ENCODE assay signal across 17 mouse cellular contexts in the genomic region with DNA sequence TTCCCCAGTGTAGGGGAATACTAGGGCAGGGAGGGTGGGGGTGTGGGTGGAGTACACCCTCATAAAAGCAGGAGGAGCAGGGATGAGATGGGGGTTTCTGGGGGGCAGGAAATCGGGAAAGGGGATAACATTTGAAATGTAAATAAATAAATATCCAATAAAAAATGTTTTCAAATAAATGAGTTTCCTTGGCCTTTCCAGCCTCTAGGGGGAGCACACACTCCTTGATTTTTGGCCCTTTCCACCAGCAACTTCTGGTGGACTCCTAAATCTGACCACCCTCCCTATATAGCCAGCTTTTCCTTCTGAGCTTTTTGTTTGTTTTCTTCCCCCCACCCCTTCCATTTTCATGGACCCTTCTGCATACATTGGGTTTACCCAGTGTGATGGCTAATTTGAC. TPM values are rescaled to one million over a fixed set of nuclear protein-coding genes. Genes with fewer than 3 reads are reported as not detected.
DNase-seq lines count a peak whose midpoint lies in the region; ATAC-seq and TF ChIP-seq lines count a peak whose summit lies in the region.
"Had no signal": no experiment of that assay in that cellular context is flagged by ENCODE, and none has a peak within 500 bp of the region (broad histone marks: within the 10 kb centered on the region; RNA-seq: fewer than 3 reads in every experiment).

No protein-coding gene starts in this region.

- H3K4me2 ChIP-seq in kidney, postnatal 0 days (ENCODE audit: low read length), result no peak overlapping the region
- H3K4me2 ChIP-seq in kidney, embryonic 14.5 days (replicated peaks; ENCODE audit: low read depth, low read length), result no peak overlapping the region
- H3K4me2 ChIP-seq: embryonic facial prominence, embryonic 12.5 days; liver, embryonic 13.5 days; midbrain, embryonic 15.5 days; neural tube, embryonic 13.5 days had no signal

- TF ChIP-seq POLR2A in lung, adult 2 months (IDR thresholded peaks at IDR 0.05; ENCODE audit: borderline replicate concordance, extremely low read depth, low read depth, low read length), result no peak

- H3K36me3 ChIP-seq in kidney, postnatal 0 days (ENCODE audit: insufficient read depth, low read length), result no peaks in the 10 kb centered on the region
- no peaks in the 10 kb centered on the region for H3K36me3 ChIP-seq in kidney, embryonic 14.5 days (ENCODE audit: control insufficient read depth, insufficient read depth, low read length)
- H3K36me3 ChIP-seq: embryonic facial prominence, embryonic 12.5 days; G1E; hindbrain, embryonic 10.5 days; limb, embryonic 10.5 days; liver, embryonic 13.5 days; midbrain, embryonic 15.5 days; neural tube, embryonic 13.5 days had no signal

- H3K9me3 ChIP-seq in kidney, postnatal 0 days (replicated peaks; ENCODE audit: low read length), result no peaks in the 10 kb centered on the region
- H3K9me3 ChIP-seq in kidney, embryonic 14.5 days (ENCODE audit: control insufficient read depth, low read length), result no peaks in the 10 kb centered on the region
- H3K9me3 ChIP-seq: embryonic facial prominence, embryonic 12.5 days; G1E; hindbrain, embryonic 10.5 days; limb, embryonic 10.5 days; liver, embryonic 13.5 days; midbrain, embryonic 15.5 days; neural tube, embryonic 13.5 days had no signal

- no peak for DNase-seq in kidney, postnatal 0 days (ENCODE audit: low spot score)
- peak; percentile 1 for DNase-seq in lung, postnatal 36 days
- DNase-seq in lung, adult 2 months, result no peak
- no peak for DNase-seq in Patski (ENCODE audit: low read depth, low spot score)
- DNase-seq in urinary bladder, postnatal 36 days (ENCODE audit: low spot score in 2 of 2), result no peak
- DNase-seq: cerebellum, postnatal 25 days; layer of hippocampus, postnatal 36 days; liver, embryonic 13.5 days had no signal

- no peaks in the 10 kb centered on the region for H3K4me1 ChIP-seq in kidney, postnatal 0 days (replicated peaks; ENCODE audit: insufficient read depth, low read length)
- H3K4me1 ChIP-seq in kidney, embryonic 14.5 days (ENCODE audit: control insufficient read depth, insufficient read depth, low read length), result no peaks in the 10 kb centered on the region
- H3K4me1 ChIP-seq in lung, adult 2 months (ENCODE audit: control insufficient read depth, insufficient read depth, low read length), result no peaks in the 10 kb centered on the region
- H3K4me1 ChIP-seq: embryonic facial prominence, embryonic 12.5 days; hindbrain, embryonic 10.5 days; limb, embryonic 10.5 days; liver, embryonic 13.5 days; midbrain, embryonic 15.5 days; neural tube, embryonic 13.5 days had no signal

- ATAC-seq in kidney, postnatal 0 days (replicated peaks; ENCODE audit: low FRiP score, low read depth), result no peak
- ATAC-seq in kidney, embryonic 14.5 days (ENCODE audit: low FRiP score, low TSS enrichment), result no peak
- ATAC-seq in Patski, result no peak
- ATAC-seq in erythroblast, adult 5-6 weeks (replicated peaks; ENCODE audit: low FRiP score, poor library complexity, severe bottlenecking), result no peak
- ATAC-seq: midbrain, embryonic 15.5 days had no signal

- H3K27me3 ChIP-seq in kidney, postnatal 0 days (ENCODE audit: insufficient read depth, low read length), result no peaks in the 10 kb centered on the region
- H3K27me3 ChIP-seq in kidney, embryonic 14.5 days (ENCODE audit: control insufficient read depth, insufficient read depth, low read length), result 0 out of 2 replicates have a peak, but pooled peaks cover 4% of the 10 kb centered on the region
- H3K27me3 ChIP-seq in Patski, result peaks cover 16% of the 10 kb centered on the region
- H3K27me3 ChIP-seq: embryonic facial prominence, embryonic 12.5 days; liver, embryonic 13.5 days had no signal

- H3K4me3 ChIP-seq in kidney, postnatal 0 days (replicated peaks; ENCODE audit: low read depth, low read length), result no peak overlapping the region
- no peak overlapping the region for H3K4me3 ChIP-seq in kidney, embryonic 14.5 days (ENCODE audit: low read length)
- no peak overlapping the region for H3K4me3 ChIP-seq in lung, adult 2 months (replicated peaks; ENCODE audit: extremely low read depth, low read depth, low read length)
- H3K4me3 ChIP-seq: embryonic facial prominence, embryonic 12.5 days; hindbrain, embryonic 10.5 days; limb, embryonic 10.5 days; liver, embryonic 13.5 days; midbrain, embryonic 15.5 days; neural tube, embryonic 13.5 days had no signal

- CTCF ChIA-PET in Patski (lab: Charles Lee), result interaction anchor here (1.1 to 1.5 kb wide), 2 partner anchors 9 to 11 kb away, joined by 3 to 4 read pairs; no protein-coding TSS in a partner anchor

- 61% methylated on average over 1 of the region's 1 CpGs for WGBS in kidney, postnatal 0 days
- WGBS in kidney, embryonic 14.5 days, result 53% methylated on average over 1 of the region's 1 CpGs
- WGBS in lung, adult 2 months, result 27% methylated on average over 1 of the region's 1 CpGs

- TF ChIP-seq CTCF in kidney, postnatal 0 days (IDR thresholded peaks at IDR 0.05; ENCODE audit: low read depth), result peak; percentile 40; the same call in 1 of the 2 replicates
- TF ChIP-seq CTCF in lung, adult 2 months (IDR thresholded peaks at IDR 0.05; ENCODE audit: insufficient read depth, low read length), result no peak
- peak; percentile 46 for TF ChIP-seq CTCF in Patski (IDR thresholded peaks at IDR 0.05)

- no peak overlapping the region for H3K27ac ChIP-seq in kidney, postnatal 0 days
- H3K27ac ChIP-seq in kidney, embryonic 14.5 days (ENCODE audit: low read depth, low read length), result no peak overlapping the region
- H3K27ac ChIP-seq: embryonic facial prominence, embryonic 12.5 days; hindbrain, embryonic 10.5 days; limb, embryonic 10.5 days; liver, embryonic 13.5 days; midbrain, embryonic 15.5 days; neural tube, embryonic 13.5 days had no signal

- POLR2A ChIA-PET in Patski (lab: Charles Lee), result no interaction called here

- H3K9ac ChIP-seq in kidney, postnatal 0 days (ENCODE audit: low read depth, low read length), result no peak overlapping the region
- H3K9ac ChIP-seq in kidney, embryonic 14.5 days (ENCODE audit: low read depth, low read length), result no peak overlapping the region
- H3K9ac ChIP-seq: embryonic facial prominence, embryonic 12.5 days; liver, embryonic 13.5 days; midbrain, embryonic 15.5 days; neural tube, embryonic 13.5 days had no signal

- in situ Hi-C loops in Patski (cut with MboI; ENCODE audit: low pct_unique_long_range_greater_than_20kb), result no loop called here

RNA-seq across cellular contexts. Expression of gene Frmpd4, which starts 7.3 kb away (rescaled TPM):
- polyA plus RNA-seq in kidney, postnatal 0 days (2015; fragmentation: Nextera tagmentation; extraction: Ambion mirVana), result 0.43 and 0.50 TPM in 2 replicates
- polyA plus RNA-seq in kidney, embryonic 14.5 days (2014; fragmentation: Nextera tagmentation; extraction: Ambion mirVana), result 0.53 and 0.91 TPM in 2 replicates
- 0.01 TPM in 1 of 2 replicates, not detected in the other for polyA plus RNA-seq in lung, adult 2 months (2012; rRNA removed)
- 0.26 TPM for polyA plus RNA-seq in Patski (2021)
- total RNA-seq in erythroblast, adult 5-6 weeks (2015; ENCODE audit: low replicate concordance), result not detected in 2 replicates
- not detected in 2 replicates for total RNA-seq in erythroblast, adult 5-6 weeks (2017; ENCODE audit: low replicate concordance)
- polyA plus RNA-seq: G1E; heart, embryonic 14.5 days; liver, embryonic 13.5 days had no signal
